Mouse (Mus musculus) CH12.LX (cell line): Measurements from ENCODE around the gene Otub2. TPM values are rescaled to one million over a fixed set of nuclear protein-coding genes. Genes with fewer than 3 reads are reported as not detected.
"Not testable (repeated sequence)": the region's sequence is repeated elsewhere in the genome, so short reads cannot be mapped to it uniquely, and the experiment has no call there.

Experiments used
- DNase-seq: peaks from one replicate; pipeline ENCODE4 v3.0.0-alpha.2; 2013; ENCODE audit errors: extremely low read depth
- H3K27ac ChIP-seq: 2 replicates; pipeline ENCODE4 v1.5.1; 2012; ENCODE audit warnings: low read depth, mild to moderate bottlenecking, control low read depth, moderate library complexity; ENCODE audit not compliant: insufficient read depth
- H3K27me3 ChIP-seq: replicated peaks from 2 replicates; pipeline ENCODE3; 2012; ENCODE audit warnings: inconsistent platforms
- H3K36me3 ChIP-seq, 2 experiments: replicated peaks in 1 of 2; 2 replicates each; pipeline versions ENCODE3 to v1.6.1; 2012; ENCODE audit warnings: inconsistent platforms in 1 of 2, low read length in 1 of 2, mild to moderate bottlenecking in 1 of 2, mixed read lengths in 1 of 2, moderate library complexity in 1 of 2; ENCODE audit not compliant: control insufficient read depth in 1 of 2, insufficient read depth in 1 of 2
- H3K4me1 ChIP-seq, 2 experiments: 2 replicates each; pipeline ENCODE4 v1.6.1; 2012; ENCODE audit warnings: inconsistent platforms in 1 of 2, moderate library complexity in 1 of 2; ENCODE audit not compliant: insufficient read depth in 2 of 2, control insufficient read depth in 1 of 2
- H3K4me2 ChIP-seq: 2 replicates; pipeline ENCODE4 v1.6.1; 2012; ENCODE audit warnings: low read depth, mild to moderate bottlenecking, control low read depth; ENCODE audit not compliant: poor library complexity, insufficient read depth, severe bottlenecking
- H3K4me3 ChIP-seq, 3 experiments: fragments of 150-350 bp in 1 of 3; sonication (generic) in 1 of 3; replicated peaks in 1 of 3; 2 replicates each; pipeline versions ENCODE3 to v1.5.1; 2011 to 2012; ENCODE audit warnings: low read depth in 2 of 3, low read length in 2 of 3, mild to moderate bottlenecking in 2 of 3, moderate library complexity in 2 of 3, control low read depth in 1 of 3, improper control_type of control experiment in 1 of 3, inconsistent platforms in 1 of 3, mixed read lengths in 1 of 3; ENCODE audit not compliant: poor library complexity in 1 of 3
- H3K79me2 ChIP-seq: replicated peaks from 2 replicates; pipeline ENCODE4 v1.6.1; 2012; ENCODE audit warnings: mild to moderate bottlenecking, moderate library complexity; ENCODE audit not compliant: control insufficient read depth, poor library complexity, insufficient read depth, severe bottlenecking; ENCODE audit errors: extremely low read depth
- H3K9ac ChIP-seq: 2 replicates; pipeline ENCODE4 v1.6.1; 2012; ENCODE audit warnings: low read depth, mild to moderate bottlenecking, control low read depth, moderate library complexity; ENCODE audit not compliant: insufficient read depth
- H3K9me3 ChIP-seq: replicated peaks from 2 replicates; pipeline ENCODE3; 2012; ENCODE audit warnings: low read length, inconsistent platforms, mixed read lengths
- CHD2 ChIP-seq: IDR thresholded peaks from 2 replicates; pipeline ENCODE4 v1.6.1; 2011; ENCODE audit warnings: low read length, improper control_type of control experiment
- CTCF ChIP-seq, 2 experiments: IDR thresholded peaks in 1 of 2; conservative IDR thresholded peaks in 1 of 2; 2 replicates each; pipeline ENCODE4 v1.5.1; 2011 to 2012; ENCODE audit warnings: low read depth in 2 of 2, low read length in 2 of 2, improper control_type of control experiment in 1 of 2, inconsistent platforms in 1 of 2, mild to moderate bottlenecking in 1 of 2, moderate library complexity in 1 of 2
- E2F4 ChIP-seq: IDR thresholded peaks from 2 replicates; pipeline ENCODE4 v1.6.1; 2011; ENCODE audit warnings: low read depth, low read length, improper control_type of control experiment; ENCODE audit not compliant: insufficient replicate concordance
- ELF1 ChIP-seq: IDR thresholded peaks from 2 replicates; pipeline ENCODE4 v1.6.1; 2014; ENCODE audit warnings: low read depth, mild to moderate bottlenecking, inconsistent platforms, low read length, improper control_type of control experiment
- GABPA ChIP-seq: IDR thresholded peaks from 2 replicates; pipeline ENCODE4 v1.6.1; 2012; ENCODE audit warnings: low read depth, low read length, improper control_type of control experiment, inconsistent platforms; ENCODE audit not compliant: insufficient replicate concordance
- HCFC1 ChIP-seq: IDR thresholded peaks from 2 replicates; pipeline ENCODE4 v1.6.1; 2012; ENCODE audit warnings: low read depth, mild to moderate bottlenecking, inconsistent platforms, low read length, improper control_type of control experiment
- IRF4 ChIP-seq: IDR thresholded peaks from 2 replicates; pipeline ENCODE4 v1.6.1; 2014; ENCODE audit warnings: low read depth, mild to moderate bottlenecking, inconsistent platforms, low read length, improper control_type of control experiment
- JUN ChIP-seq: IDR thresholded peaks from 2 replicates; pipeline ENCODE4 v1.6.1; 2011; ENCODE audit warnings: low read depth, mild to moderate bottlenecking, low read length, improper control_type of control experiment, moderate library complexity; ENCODE audit not compliant: insufficient read depth
- JUND ChIP-seq: conservative IDR thresholded peaks from 2 replicates; pipeline ENCODE4 v1.6.1; 2011; ENCODE audit warnings: low read depth, low read length, improper control_type of control experiment
- MAFK ChIP-seq: IDR thresholded peaks from 2 replicates; pipeline ENCODE4 v1.6.1; 2011; ENCODE audit warnings: low read length, improper control_type of control experiment; ENCODE audit not compliant: insufficient replicate concordance
- MEF2A ChIP-seq: IDR thresholded peaks from 2 replicates; pipeline ENCODE4 v1.6.1; 2014; ENCODE audit warnings: low read depth, mild to moderate bottlenecking, inconsistent platforms, low read length, improper control_type of control experiment, borderline replicate concordance
- MYC ChIP-seq: IDR thresholded peaks from 2 replicates; pipeline ENCODE4 v1.6.1; 2011; ENCODE audit warnings: low read depth, mild to moderate bottlenecking, improper control_type of control experiment, low read length
- NELFE ChIP-seq: IDR thresholded peaks from 2 replicates; pipeline ENCODE4 v1.6.1; 2011; ENCODE audit warnings: low read depth, low read length, improper control_type of control experiment
- PAX5 ChIP-seq: IDR thresholded peaks from 2 replicates; pipeline ENCODE4 v1.6.1; 2012; ENCODE audit warnings: low read length, inconsistent platforms, mixed read lengths
- POLR2A ChIP-seq: IDR thresholded peaks from 2 replicates; pipeline ENCODE4 v1.6.1; 2011; ENCODE audit warnings: low read depth, mild to moderate bottlenecking, improper control_type of control experiment, low read length
- POLR2AphosphoS2 ChIP-seq: IDR thresholded peaks from 2 replicates; pipeline ENCODE4 v1.6.1; 2011; ENCODE audit warnings: low read depth, low read length, improper control_type of control experiment
- RAD21 ChIP-seq: IDR thresholded peaks from 2 replicates; pipeline ENCODE4 v1.6.1; 2011; ENCODE audit warnings: low read depth, mild to moderate bottlenecking, low read length, improper control_type of control experiment, moderate library complexity
- RCOR1 ChIP-seq: conservative IDR thresholded peaks from 2 replicates; pipeline ENCODE4 v1.6.1; 2012; ENCODE audit warnings: low read depth, mild to moderate bottlenecking, inconsistent platforms, low read length, improper control_type of control experiment
- SMC3 ChIP-seq: IDR thresholded peaks from 2 replicates; pipeline ENCODE4 v1.6.1; 2011; ENCODE audit warnings: low read depth, low read length, improper control_type of control experiment
- TBP ChIP-seq: conservative IDR thresholded peaks from 2 replicates; pipeline ENCODE4 v1.6.1; 2011; ENCODE audit warnings: low read depth, low read length, improper control_type of control experiment
- TCF12 ChIP-seq: IDR thresholded peaks from 2 replicates; pipeline ENCODE4 v1.6.1; 2014; ENCODE audit warnings: low read depth, mild to moderate bottlenecking, inconsistent platforms, low read length, improper control_type of control experiment
- UBTF ChIP-seq: IDR thresholded peaks from 2 replicates; pipeline ENCODE4 v1.6.1; 2012; ENCODE audit warnings: low read depth, mild to moderate bottlenecking, inconsistent platforms, low read length, improper control_type of control experiment, moderate library complexity
- USF2 ChIP-seq: conservative IDR thresholded peaks from 2 replicates; pipeline ENCODE4 v1.6.1; 2011; ENCODE audit warnings: low read depth, low read length, improper control_type of control experiment
- ZC3H11A ChIP-seq: IDR thresholded peaks from 2 replicates; pipeline ENCODE4 v1.6.1; 2012; ENCODE audit warnings: low read depth, mild to moderate bottlenecking, inconsistent platforms, low read length, improper control_type of control experiment
- ZKSCAN1 ChIP-seq: IDR thresholded peaks from 2 replicates; pipeline ENCODE4 v1.6.1; 2012; ENCODE audit warnings: low read depth, inconsistent platforms, low read length, improper control_type of control experiment, borderline replicate concordance
- ZNF384 ChIP-seq: IDR thresholded peaks from 2 replicates; pipeline ENCODE4 v1.6.1; 2012; ENCODE audit warnings: low read depth, low read length, improper control_type of control experiment, inconsistent platforms
- dilution Hi-C: fragments of 300-500 bp; cut with MboI; formaldehyde crosslinking; loops from 2 replicates; pipeline ENCODE4 v1.14.3; 2020; ENCODE audit warnings: low sequenced_read_pairs; ENCODE audit not compliant: extremely low pct_unique_long_range_greater_than_20kb, extremely low pct_ligation_motif_present
- in situ Hi-C: fragments of 300-500 bp; cut with MboI; formaldehyde crosslinking; loops from 3 replicates; pipeline ENCODE4 v1.14.3; 2019; ENCODE audit warnings: low sequenced_read_pairs, low pct_ligation_motif_present, low pct_unique_long_range_greater_than_20kb, mixed read lengths
- polyA plus RNA-seq: library from polyadenylated mRNA; unstranded; fragments of >175 nt; gene quantifications from 2 replicates; pipeline ENCODE4 v1.2.1, GENCODE M21; 2012; ENCODE audit warnings: low read depth; ENCODE audit not compliant: insufficient read length
- total RNA-seq, 2 experiments: library from RNA; depleted of rRNA; stranded (reverse); fragments of 300-350 nt in 1 of 2; fragments of >200 nt in 1 of 2; gene quantifications; 2 replicates each; pipeline ENCODE4 v1.2.3; 2012 to 2014

The Otub2 gene
- total and polyA plus RNA-seq, 3 experiments, result 3.0 to 11.5 (median 7.6) TPM

- TF ChIP-seq ZKSCAN1 (no peak), CHD2 (0 out of 2 replicates have a peak, but pooled peaks have one; percentile 28), E2F4 (no peak), MAFK (no peak), GABPA (no peak), JUND (no peak), PAX5 (no peak), RCOR1 (no peak), RAD21 (no peak), ZC3H11A (no peak), SMC3 (no peak), USF2 (no peak), POLR2AphosphoS2 (no peak), NELFE (no peak), HCFC1 (no peak)
These were observed 49.1 kb downstream of the Otub2 start (continued) for GRCm38 (mm10) chr12:103437601-103438000.

- TF ChIP-seq POLR2A (peak; percentile 64), MEF2A (0 out of 2 replicates have a peak, but pooled peaks have one; percentile 20), ZNF384 (no peak), IRF4 (peak; percentile 45; the same call in 1 of the 2 replicates), CTCF (conservative IDR thresholded peaks at IDR 0.05 in 1 of 2, IDR thresholded peaks at IDR 0.05 in 1 of 2; ENCODE audit: low read depth in 2 of 2, low read length in 2 of 2) (no peak), ZC3H11A (no peak), TBP (peak; percentile 92), MYC (no peak), JUN (no peak), ELF1 (peak; percentile 47; the same call in 1 of the 2 replicates), TCF12 (0 out of 2 replicates have a peak, but pooled peaks have one; percentile 29), NELFE (peak; percentile 65), UBTF (no peak), ZKSCAN1 (no peak)
- Histone ChIP-seq H3K9ac (no peak within 1 kb of the TSS), H3K9me3 (no peaks in the 10 kb centered on the region), H3K36me3 (peaks cover 21 to 40% of the 10 kb centered on the region in 2 experiments), H3K79me2 (no peaks in the 10 kb centered on the region), H3K4me3 (peak within 1 kb of the TSS; percentile 43 to 58 (median 57)), H3K27me3 (no peaks in the 10 kb centered on the region), H3K4me2 (peak within 1 kb of the TSS; percentile 67), H3K27ac (no peak within 1 kb of the TSS), H3K4me1 (peaks cover 17 to 52% of the 10 kb centered on the region in 2 experiments)
- in situ Hi-C loops, result no loop called here
- peak; percentile 88 for DNase-seq
- dilution Hi-C loops, result no loop called here
These were observed 55.0 kb downstream of the Otub2 start, which contains the start of gene Ifi27l2a for GRCm38 (mm10) chr12:103443524-103443923. Ifi27l2a (minus strand) TSS chr12:103443680.

- H3K9ac ChIP-seq, H3K79me2 ChIP-seq, H3K4me2 ChIP-seq, H3K4me3 ChIP-seq, H3K9me3 ChIP-seq, dilution Hi-C loops, H3K27me3 ChIP-seq, H3K27ac ChIP-seq, DNase-seq, in situ Hi-C loops: not testable (repeated sequence)
- Histone ChIP-seq H3K4me1 (peaks cover 16 to 44% of the 10 kb centered on the region in 2 experiments), H3K36me3 (peaks cover 14 to 33% of the 10 kb centered on the region in 2 experiments)
These were observed 55.8 kb downstream of the Otub2 start for GRCm38 (mm10) chr12:103444261-103444660.
